Mouse (Mus musculus) megakaryocyte, embryonic 14.5 days (primary cell): Measurements from ENCODE around the gene Rps8.

Source experiments
- FLI1 ChIP-seq: IDR thresholded peaks from 2 replicates; pipeline ENCODE4 v1.6.1; 2012; ENCODE audit warnings: low read length, inconsistent platforms, mixed read lengths
- GATA1 ChIP-seq: IDR thresholded peaks from 3 replicates; pipeline ENCODE4 v1.6.1; 2012; ENCODE audit warnings: mixed read lengths, low read length, inconsistent platforms, borderline replicate concordance

- TF ChIP-seq GATA1, result no peak
- no peak for TF ChIP-seq FLI1
These were observed 40.5 kb downstream of the Rps8 start for GRCm38 (mm10) chr4:117115592-117115991.
